Mouse (Mus musculus): Measurements from ENCODE around the gene Rps26. TPM values are rescaled to one million over a fixed set of nuclear protein-coding genes. Genes with fewer than 3 reads are reported as not detected.
A peak's percentile ranks its signal among the peaks of the same experiment; 100 is the strongest.

Gene Rps26
- polyA plus RNA-seq, 1 experiment: 798 TPM

- 0 out of 2 replicates have a peak overlapping the region, but pooled peaks have one; percentile 17 for H3K27ac ChIP-seq (ENCODE audit: insufficient read depth, low read depth, low read length)
- H3K36me3 ChIP-seq (ENCODE audit: control insufficient read depth, insufficient read depth, low read length): no peaks in the 10 kb centered on the region
- peaks cover 15% of the 10 kb centered on the region; the same call in 1 of the 2 replicates for H3K4me1 ChIP-seq (ENCODE audit: control insufficient read depth, insufficient read depth, low read length)
- WGBS: 83% methylated on average over 3 of the region's 3 CpGs
- H3K27me3 ChIP-seq (replicated peaks; ENCODE audit: control insufficient read depth, insufficient read depth, low read length): no peaks in the 10 kb centered on the region
- DNase-seq: peak; percentile 35
- no peak overlapping the region for H3K4me3 ChIP-seq (ENCODE audit: insufficient read depth, low read depth, low read length)
- TF ChIP-seq CTCF (conservative IDR thresholded peaks at IDR 0.05; ENCODE audit: insufficient read depth, insufficient read length, low read depth, low read length) (no peak), POLR2A (IDR thresholded peaks at IDR 0.05; ENCODE audit: low read depth, low read length) (no peak)
These were observed 28.7 kb upstream of the Rps26 start for GRCm38 (mm10) chr10:128655254-128655653.

- 36% methylated on average over 4 of the region's 4 CpGs for WGBS
- Histone ChIP-seq H3K4me3 (ENCODE audit: insufficient read depth, low read depth, low read length) (no peak overlapping the region), H3K27me3 (replicated peaks; ENCODE audit: control insufficient read depth, insufficient read depth, low read length) (no peaks in the 10 kb centered on the region), H3K36me3 (ENCODE audit: control insufficient read depth, insufficient read depth, low read length) (no peaks in the 10 kb centered on the region), H3K27ac (ENCODE audit: insufficient read depth, low read depth, low read length) (peak overlapping the region; percentile 85), H3K4me1 (ENCODE audit: control insufficient read depth, insufficient read depth, low read length) (peaks cover 15% of the 10 kb centered on the region; the same call in 1 of the 2 replicates)
- DNase-seq: peak; percentile 86
- no peak for TF ChIP-seq CTCF (conservative IDR thresholded peaks at IDR 0.05; ENCODE audit: insufficient read depth, insufficient read length, low read depth, low read length)
- TF ChIP-seq POLR2A (IDR thresholded peaks at IDR 0.05; ENCODE audit: low read depth, low read length): no peak
These were observed 27.3 kb upstream of the Rps26 start for GRCm38 (mm10) chr10:128653866-128654265.

GRCm38 (mm10) chr10:128646139-128647089 is 19.9 kb upstream of the Rps26 start:
- H3K4me3 ChIP-seq (ENCODE audit: insufficient read depth, low read depth, low read length): peak overlapping the region; percentile 35; the same call in 1 of the 2 replicates
- WGBS: 15% methylated on average over 13 of the region's 13 CpGs
- H3K36me3 ChIP-seq (ENCODE audit: control insufficient read depth, insufficient read depth, low read length): no peaks in the 10 kb centered on the region
- H3K4me1 ChIP-seq (ENCODE audit: control insufficient read depth, insufficient read depth, low read length): peaks cover 8% of the 10 kb centered on the region
- TF ChIP-seq POLR2A (IDR thresholded peaks at IDR 0.05; ENCODE audit: low read depth, low read length) (no peak), CTCF (conservative IDR thresholded peaks at IDR 0.05; ENCODE audit: insufficient read depth, insufficient read length, low read depth, low read length) (no peak)
- no peak overlapping the region for H3K27ac ChIP-seq (ENCODE audit: insufficient read depth, low read depth, low read length)
- peak; percentile 61 for DNase-seq
- no peaks in the 10 kb centered on the region for H3K27me3 ChIP-seq (replicated peaks; ENCODE audit: control insufficient read depth, insufficient read depth, low read length)

GRCm38 (mm10) chr10:128645111-128646011 is 18.8 kb upstream of the Rps26 start, which contains the start of gene Ikzf4:
Ikzf4 (minus strand) TSS chr10:128645991.
- H3K27ac ChIP-seq (ENCODE audit: insufficient read depth, low read depth, low read length): no peak within 1 kb of the TSS
- peak; percentile 74 for DNase-seq

GRCm38 (mm10) chr10:128642749-128643148 is 16.2 kb upstream of the Rps26 start:
- Histone ChIP-seq H3K36me3 (ENCODE audit: control insufficient read depth, insufficient read depth, low read length) (no peaks in the 10 kb centered on the region), H3K27ac (ENCODE audit: insufficient read depth, low read depth, low read length) (no peak overlapping the region), H3K4me1 (ENCODE audit: control insufficient read depth, insufficient read depth, low read length) (peaks cover 8% of the 10 kb centered on the region), H3K4me3 (ENCODE audit: insufficient read depth, low read depth, low read length) (no peak overlapping the region), H3K27me3 (replicated peaks; ENCODE audit: control insufficient read depth, insufficient read depth, low read length) (no peaks in the 10 kb centered on the region)
- TF ChIP-seq POLR2A (IDR thresholded peaks at IDR 0.05; ENCODE audit: low read depth, low read length) (no peak), CTCF (conservative IDR thresholded peaks at IDR 0.05; ENCODE audit: insufficient read depth, insufficient read length, low read depth, low read length) (no peak)
- 91% methylated on average over 6 of the region's 6 CpGs for WGBS
- DNase-seq: no peak

More at GRCm38 (mm10) chr10:128645111-128646011, 18.8 kb upstream of the Rps26 start, which contains the start of gene Ikzf4:
- WGBS: 15% methylated on average over 36 of the region's 36 CpGs
- Histone ChIP-seq H3K4me3 (ENCODE audit: insufficient read depth, low read depth, low read length) (peak within 1 kb of the TSS; percentile 35; the same call in 1 of the 2 replicates), H3K4me1 (ENCODE audit: control insufficient read depth, insufficient read depth, low read length) (peaks cover 8% of the 10 kb centered on the region), H3K36me3 (ENCODE audit: control insufficient read depth, insufficient read depth, low read length) (no peaks in the 10 kb centered on the region), H3K27me3 (replicated peaks; ENCODE audit: control insufficient read depth, insufficient read depth, low read length) (no peaks in the 10 kb centered on the region)
- no peak for TF ChIP-seq POLR2A (IDR thresholded peaks at IDR 0.05; ENCODE audit: low read depth, low read length)
- TF ChIP-seq CTCF (conservative IDR thresholded peaks at IDR 0.05; ENCODE audit: insufficient read depth, insufficient read length, low read depth, low read length): no peak

- Histone ChIP-seq H3K4me3 (ENCODE audit: insufficient read depth, low read depth, low read length) (no peak overlapping the region), H3K27ac (ENCODE audit: insufficient read depth, low read depth, low read length) (no peak overlapping the region), H3K36me3 (ENCODE audit: control insufficient read depth, insufficient read depth, low read length) (no peaks in the 10 kb centered on the region), H3K27me3 (replicated peaks; ENCODE audit: control insufficient read depth, insufficient read depth, low read length) (no peaks in the 10 kb centered on the region), H3K4me1 (ENCODE audit: control insufficient read depth, insufficient read depth, low read length) (peaks cover 8% of the 10 kb centered on the region)
- no peak for TF ChIP-seq POLR2A (IDR thresholded peaks at IDR 0.05; ENCODE audit: low read depth, low read length)
- WGBS: 53% methylated on average over 7 of the region's 7 CpGs
- peak; percentile 35 for DNase-seq
These were observed 15.3 kb upstream of the Rps26 start for GRCm38 (mm10) chr10:128641871-128642270.
